Mouse (Mus musculus) spleen, adult 2 months (tissue): ENCODE measurements around the gene Fam168b.

ENCODE experiments used
- CTCF ChIP-seq: fragments of 200-500 bp; IDR thresholded peaks from 2 replicates; pipeline ENCODE4 v1.5.1; 2011; ENCODE audit warnings: mild to moderate bottlenecking, inconsistent platforms; ENCODE audit not compliant: insufficient read depth, insufficient read length, insufficient replicate concordance; ENCODE audit errors: extremely low read depth
- POLR2A ChIP-seq: fragments of 200-500 bp; IDR thresholded peaks from 2 replicates; pipeline ENCODE4 v1.6.1; 2011; ENCODE audit warnings: low read depth, low read length, inconsistent platforms

DNA sequence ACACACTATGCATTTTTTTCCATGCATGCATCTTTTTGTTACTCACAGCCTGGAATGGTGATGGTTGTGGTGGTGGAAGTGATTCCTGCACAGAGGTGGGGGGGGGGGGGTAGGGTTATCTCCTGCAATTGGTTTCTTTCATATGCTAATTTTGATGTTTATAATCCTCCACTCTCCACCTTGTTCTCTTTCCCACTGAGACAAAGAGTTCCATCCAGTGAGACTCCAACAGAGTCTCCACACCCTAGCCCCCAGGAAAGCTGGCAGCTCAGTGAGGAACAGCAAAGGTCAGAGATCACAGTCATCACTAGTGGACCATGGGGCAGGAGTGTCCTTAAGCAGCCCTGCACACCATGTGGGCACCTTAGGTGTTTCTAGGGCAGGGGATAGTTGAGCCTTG lies 40.9 kb upstream of the Fam168b start:
- TF ChIP-seq CTCF (no peak), POLR2A (no peak)
